Mouse (Mus musculus): ENCODE data around the gene Grm1.

GRCm38 (mm10) chr10:10835406-10835805, 246.8 kb downstream of the Grm1 start:
- TF ChIP-seq CTCF (IDR thresholded peaks at IDR 0.05; ENCODE audit: extremely low read depth, insufficient read length, insufficient replicate concordance, low read depth, low read length) (no peak), POLR2A (IDR thresholded peaks at IDR 0.05; ENCODE audit: low read depth, low read length) (no peak)
